Mouse (Mus musculus) MEL-GATA-1-ER (cell line): ENCODE data around the gene Trappc3.

ENCODE experiments used
- DNase-seq: peaks from one replicate; pipeline ENCODE4 v3.0.0-alpha.2; 2012; ENCODE audit warnings: low read depth; ENCODE audit errors: extremely low read depth

The Trappc3 gene

GRCm38 (mm10) chr4:126277906-126278564 lies 15.9 kb downstream of the Trappc3 start:
- no peak for DNase-seq

- no peak for DNase-seq
These were observed 16.4 kb downstream of the Trappc3 start for GRCm38 (mm10) chr4:126278565-126278915.

DNA sequence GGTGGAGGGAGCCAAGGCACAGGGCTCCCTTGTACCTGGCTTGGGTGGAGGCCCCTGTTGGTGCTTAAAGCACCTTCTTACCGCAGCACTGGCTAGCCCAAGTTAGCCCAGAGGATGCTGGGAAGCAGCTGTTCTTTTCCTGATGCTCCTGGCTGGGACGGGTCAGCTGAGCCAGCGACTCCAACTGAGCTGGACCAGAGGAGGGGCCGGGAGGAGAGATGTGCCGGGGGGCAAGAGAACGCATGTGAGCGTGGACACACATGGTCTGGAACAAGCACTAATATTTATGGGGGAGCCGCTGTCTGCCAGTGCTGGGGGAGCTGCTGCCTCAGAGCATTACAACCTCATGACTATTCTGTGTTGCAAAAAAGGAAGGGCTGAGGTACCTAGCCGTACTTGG lies 16.8 kb downstream of the Trappc3 start:
- no peak for DNase-seq

DNA sequence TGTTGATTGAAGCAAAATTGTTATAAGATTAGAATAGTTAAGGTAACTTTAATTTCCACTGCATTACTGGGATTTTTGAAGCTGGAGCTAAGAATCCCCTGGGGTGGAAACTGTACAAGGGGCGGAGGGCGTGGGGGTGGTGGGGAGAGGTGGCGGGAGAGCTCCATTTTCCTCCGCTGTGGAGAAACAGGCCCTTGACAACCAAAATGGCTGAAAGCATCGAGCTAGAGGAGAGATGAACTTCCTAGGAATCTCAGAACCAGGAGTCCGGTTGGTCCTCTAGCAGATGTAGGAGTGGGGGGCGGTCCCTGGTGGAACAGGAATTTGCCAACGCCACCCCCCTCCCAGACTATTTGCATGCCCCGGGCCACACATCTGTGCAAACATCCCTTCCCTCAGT lies 19.6 kb downstream of the Trappc3 start:
- no peak for DNase-seq

GRCm38 (mm10) chr4:126283582-126283981 lies 21.5 kb downstream of the Trappc3 start:
- no peak for DNase-seq

GRCm38 (mm10) chr4:126286492-126286891 lies 24.4 kb downstream of the Trappc3 start, which contains the start of gene Col8a2:
Col8a2 (plus strand) TSS chr4:126286793.
- no peak for DNase-seq

DNA sequence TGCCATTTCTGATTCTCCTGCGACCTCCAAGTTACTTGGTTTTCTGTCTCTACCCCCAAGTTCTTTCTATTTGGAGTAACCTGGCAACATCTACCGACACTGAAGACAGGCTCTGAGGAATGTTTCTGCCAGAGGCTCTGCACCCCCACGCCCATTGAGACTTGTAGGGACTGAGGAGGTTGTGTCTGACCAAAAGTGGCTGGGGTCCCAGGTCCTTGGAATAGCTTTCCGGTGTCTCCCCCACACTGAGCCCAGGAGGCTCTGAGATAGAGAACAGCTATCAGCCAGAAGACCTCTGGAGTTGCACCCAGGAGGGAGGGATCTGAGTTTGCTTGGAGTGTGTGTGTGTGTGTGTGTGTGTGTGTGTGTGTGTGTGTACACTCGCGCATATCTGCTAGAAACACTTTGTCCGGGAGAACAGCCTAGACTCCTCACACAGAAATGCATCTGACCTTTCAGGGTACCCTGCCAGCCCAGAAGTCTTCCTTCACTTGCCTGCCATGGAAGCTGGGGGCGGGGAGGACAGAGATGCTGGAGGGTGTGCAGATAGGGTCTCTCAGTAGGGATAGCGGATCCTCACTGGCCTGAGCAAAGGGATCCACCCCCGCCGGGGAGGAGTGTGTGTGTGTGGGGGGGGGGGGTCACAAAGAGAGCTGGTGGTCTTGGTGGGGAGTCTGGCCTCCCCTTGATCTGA lies 25.3 kb downstream of the Trappc3 start:
- no peak for DNase-seq

DNA sequence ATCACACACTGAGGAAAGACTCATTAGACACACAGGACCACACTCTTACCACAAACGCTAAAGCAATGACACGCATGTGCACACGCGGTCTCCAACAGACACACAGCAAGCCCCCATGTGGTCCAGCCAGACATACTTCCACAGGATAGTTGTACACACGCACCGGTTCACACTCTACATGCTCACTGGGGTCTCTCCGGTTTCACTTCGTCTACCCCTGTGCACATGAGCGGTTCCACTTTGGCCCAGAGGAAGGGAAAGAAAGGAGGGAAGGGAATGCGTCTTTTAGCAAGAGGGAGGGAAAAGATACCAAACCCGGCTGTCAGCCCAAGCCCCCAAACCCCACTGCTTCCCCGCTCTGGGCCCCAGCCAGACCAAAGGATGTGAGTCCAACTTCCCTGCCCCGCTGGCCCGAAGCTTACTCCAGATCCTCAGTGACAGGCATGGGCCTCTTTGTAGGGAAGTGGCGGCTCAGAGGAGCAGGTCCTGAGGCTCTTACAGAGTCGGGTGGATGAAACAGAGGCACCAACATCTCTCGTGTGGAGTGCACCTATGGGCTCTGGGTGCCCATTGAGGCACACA lies 26.1 kb downstream of the Trappc3 start:
- no peak for DNase-seq

GRCm38 (mm10) chr4:126290314-126290713 lies 28.2 kb downstream of the Trappc3 start:
- no peak for DNase-seq

DNA sequence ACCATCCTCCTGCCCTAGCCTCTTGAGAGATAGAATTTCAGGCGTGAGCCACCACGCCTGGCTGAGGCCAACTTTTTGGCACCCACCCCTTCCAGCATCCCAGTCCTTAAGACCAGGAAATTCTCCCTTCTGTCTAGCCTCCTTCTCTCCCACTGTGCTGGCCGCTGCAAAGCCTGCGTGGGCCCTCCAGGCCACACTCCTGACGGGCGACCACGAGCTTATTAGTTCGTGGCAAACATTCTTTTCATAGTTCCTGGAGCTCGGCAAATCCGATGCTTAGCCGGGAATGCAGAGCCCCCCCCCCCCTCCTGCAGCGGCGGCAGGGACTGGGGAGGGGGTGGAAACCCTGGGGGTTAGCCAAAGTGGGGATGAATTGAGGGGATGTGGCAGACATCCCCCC lies 29.1 kb downstream of the Trappc3 start:
- DNase-seq = no peak

DNA sequence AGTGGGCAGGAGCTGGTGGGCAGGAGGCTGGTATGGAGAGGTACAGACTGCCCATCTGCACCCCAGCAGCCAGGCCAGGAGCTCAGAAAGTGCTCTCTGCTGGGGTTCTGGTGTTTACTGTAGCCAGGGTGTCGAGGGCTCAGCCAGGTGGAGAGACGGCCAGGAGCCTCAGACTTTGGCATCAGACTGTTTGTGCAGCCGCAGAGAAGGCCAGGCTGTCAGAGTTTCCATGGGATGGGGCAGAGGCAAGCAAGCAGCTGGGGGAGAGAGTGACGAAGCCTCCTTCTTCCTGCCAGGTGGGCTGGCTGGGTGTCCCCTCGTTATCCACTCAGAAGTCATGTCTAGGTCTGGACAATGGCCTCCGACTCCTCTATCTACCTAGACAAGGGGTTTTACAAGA lies 33.0 kb downstream of the Trappc3 start:
- no peak for DNase-seq

GRCm38 (mm10) chr4:126295937-126296336 lies 33.8 kb downstream of the Trappc3 start:
- DNase-seq = no peak

DNA sequence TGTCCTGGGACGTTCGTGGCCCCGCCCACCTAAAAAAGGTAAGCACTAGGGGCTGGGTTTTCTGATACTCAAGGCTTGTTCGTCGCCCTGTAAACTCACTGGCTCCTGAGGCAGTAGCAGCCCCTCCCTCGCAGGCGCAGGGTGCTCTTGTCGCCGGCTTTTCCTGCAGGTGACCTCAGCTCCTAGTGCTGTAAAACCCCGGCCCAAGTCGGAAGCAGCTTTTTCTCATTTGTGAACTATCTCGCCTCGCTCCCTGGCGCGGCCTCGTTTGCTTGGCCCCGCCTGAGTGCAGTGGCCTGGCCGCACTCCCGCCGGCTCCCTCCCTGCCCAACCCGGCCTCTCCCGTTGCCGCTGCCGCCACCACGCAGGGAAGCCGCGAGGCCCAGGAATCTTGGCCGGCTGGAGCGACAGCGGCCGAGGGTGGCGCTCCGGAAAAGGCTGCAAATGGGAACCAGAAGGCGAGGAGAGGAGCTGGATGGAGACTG lies 34.5 kb downstream of the Trappc3 start:
- no peak for DNase-seq

- no peak for DNase-seq
These were observed 38.9 kb downstream of the Trappc3 start for GRCm38 (mm10) chr4:126300916-126301583.

- no peak for DNase-seq
These were observed 39.6 kb downstream of the Trappc3 start for GRCm38 (mm10) chr4:126301584-126302309.

DNA sequence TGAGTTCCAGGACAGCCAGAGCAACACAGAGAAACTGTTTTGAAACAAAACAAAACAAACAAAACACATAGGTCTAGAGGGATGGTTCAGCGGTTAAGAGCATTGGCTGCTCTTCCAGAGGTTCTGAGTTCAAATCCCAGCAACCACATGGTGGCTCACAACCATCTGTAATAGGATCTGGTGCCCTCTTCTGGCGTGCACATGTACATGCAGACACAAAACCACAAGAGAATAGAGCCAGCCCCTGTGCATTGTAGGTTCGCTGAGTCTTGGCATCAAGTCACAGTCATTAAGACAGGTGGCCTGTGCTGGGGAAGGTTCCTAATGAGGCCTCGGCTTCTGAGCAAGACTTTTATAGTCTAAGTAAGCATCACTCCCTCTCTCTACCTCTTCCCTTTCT lies 41.8 kb downstream of the Trappc3 start:
- DNase-seq = no peak

- no peak for DNase-seq
These were observed 43.3 kb downstream of the Trappc3 start for GRCm38 (mm10) chr4:126305428-126305827.

DNA sequence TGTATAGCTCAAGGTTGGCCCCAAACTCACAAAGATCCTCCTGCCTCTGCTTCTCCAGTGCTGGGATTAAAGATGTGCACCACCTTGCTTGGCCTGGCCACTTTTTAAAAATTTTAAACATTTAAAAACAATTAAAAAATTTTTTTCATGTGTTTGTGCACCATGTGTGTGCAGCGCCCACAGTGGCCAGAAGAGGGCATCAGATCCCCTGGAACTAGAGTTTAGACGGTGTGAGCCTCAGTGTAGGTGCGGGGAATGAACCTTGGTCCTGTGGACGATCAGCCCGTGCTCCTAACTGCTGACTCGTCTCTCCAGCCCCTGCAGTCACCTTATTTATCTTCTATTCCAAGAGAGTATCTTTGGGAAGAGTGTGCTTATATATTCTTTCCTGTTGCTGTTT lies 43.9 kb downstream of the Trappc3 start:
- no peak for DNase-seq

- DNase-seq = no peak
These were observed 44.7 kb downstream of the Trappc3 start for GRCm38 (mm10) chr4:126306827-126307226.

DNA sequence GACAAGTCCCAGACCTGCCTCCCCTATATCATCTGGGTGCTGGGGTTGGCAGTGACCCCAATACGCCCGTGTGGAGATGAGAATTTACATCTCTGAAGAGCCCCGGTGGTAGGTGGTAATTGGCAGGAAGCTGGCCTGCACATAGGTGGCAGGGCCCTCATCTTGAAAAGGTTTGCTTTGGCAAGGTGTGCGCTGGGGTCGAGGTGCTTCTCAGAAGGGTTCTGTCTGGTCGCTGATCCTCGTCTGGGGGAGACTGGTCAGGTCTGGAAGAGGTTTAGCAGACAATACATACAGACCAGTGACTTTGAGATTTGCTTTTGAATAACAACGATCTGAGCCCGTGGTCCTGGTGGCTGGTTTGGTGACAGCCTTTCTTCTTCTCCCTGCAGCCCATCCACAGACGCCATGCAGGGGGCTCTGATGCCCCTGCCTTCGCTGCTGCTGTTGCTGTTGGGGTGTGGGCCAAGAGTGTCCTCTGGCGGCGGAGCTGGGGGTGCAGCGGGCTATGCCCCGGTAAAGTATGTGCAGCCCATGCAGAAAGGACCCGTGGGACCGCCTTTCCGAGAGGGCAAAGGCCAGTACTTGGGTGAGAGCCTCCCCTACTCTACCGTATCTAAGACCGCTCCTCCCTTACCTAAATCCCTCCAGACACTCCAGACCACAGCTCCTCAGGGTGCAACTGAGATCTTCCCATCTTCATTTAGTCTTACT lies 47.2 kb downstream of the Trappc3 start:
- DNase-seq = no peak

DNA sequence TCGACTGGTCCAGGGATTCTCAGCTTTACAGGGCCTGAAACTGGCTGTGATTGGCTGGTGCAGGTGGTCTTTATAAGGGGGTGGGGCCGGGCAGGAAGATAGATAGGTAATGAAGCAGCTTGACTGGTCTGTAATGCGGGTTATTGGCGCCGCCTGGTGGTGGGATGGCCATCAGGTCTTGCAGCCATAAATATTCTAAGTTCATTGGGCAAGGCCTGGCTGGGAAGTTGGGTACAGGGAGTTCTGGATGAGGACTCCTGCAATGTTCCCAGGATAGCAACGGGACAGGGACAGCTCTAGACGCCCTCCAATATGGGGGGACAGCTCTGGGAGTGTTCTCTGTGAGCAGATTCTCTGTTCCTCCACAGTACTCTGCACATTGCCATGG lies 47.8 kb downstream of the Trappc3 start:
- peak; percentile 63 for DNase-seq
